Mouse (Mus musculus) limb, embryonic 15.5 days (tissue): ENCODE measurements at regions not wholly inside any gene's neighbourhood (a gene's known extent, or its start where the extent isn't known, plus 50 kb on each side); places are given as distances from the start of the nearest gene placed in this dataset.

Source experiments
- ATAC-seq: fragments of 200-750 bp; cut with Nextera tagmentation; 2 replicates; pipeline ENCODE4 v1.8.0; 2017; ENCODE audit warnings: low read depth, moderate TSS enrichment; ENCODE audit not compliant: insufficient number of reproducible peaks, low FRiP score, low TSS enrichment
- H3K27ac ChIP-seq: fragments of 300-500 bp; sonication (generic); 2 replicates; pipeline ENCODE4 v1.5.1; 2015; ENCODE audit warnings: moderate library complexity, mild to moderate bottlenecking, inconsistent platforms
- H3K27me3 ChIP-seq: fragments of 300-500 bp; sonication (generic); 2 replicates; pipeline ENCODE4 v1.6.1; 2015; ENCODE audit warnings: inconsistent platforms
- H3K36me3 ChIP-seq: fragments of 300-500 bp; sonication (generic); 2 replicates; pipeline ENCODE4 v1.6.1; 2015; ENCODE audit warnings: inconsistent platforms
- H3K4me1 ChIP-seq: fragments of 300-500 bp; sonication (generic); 2 replicates; pipeline ENCODE4 v1.6.1; 2015; ENCODE audit warnings: inconsistent platforms
- H3K4me2 ChIP-seq: fragments of 300-500 bp; sonication (generic); 2 replicates; pipeline ENCODE4 v1.6.1; 2015; ENCODE audit warnings: mild to moderate bottlenecking, inconsistent platforms
- H3K4me3 ChIP-seq: fragments of 300-500 bp; sonication (generic); 2 replicates; pipeline ENCODE4 v1.5.1; 2015; ENCODE audit warnings: mild to moderate bottlenecking, inconsistent platforms
- H3K9ac ChIP-seq: fragments of 300-500 bp; sonication (generic); 2 replicates; pipeline ENCODE4 v1.6.1; 2015; ENCODE audit warnings: inconsistent platforms
- H3K9me3 ChIP-seq: fragments of 300-500 bp; sonication (generic); 2 replicates; pipeline ENCODE4 v1.6.1; 2016; ENCODE audit warnings: inconsistent platforms
- WGBS: fragments of 180-500 bp; shearing (Covaris S2); methylation state at CpG from one replicate; pipeline ENCODE4 v1.1.7; 2015; 5-methylcytosine and 5-hydroxymethylcytosine counted together

DNA sequence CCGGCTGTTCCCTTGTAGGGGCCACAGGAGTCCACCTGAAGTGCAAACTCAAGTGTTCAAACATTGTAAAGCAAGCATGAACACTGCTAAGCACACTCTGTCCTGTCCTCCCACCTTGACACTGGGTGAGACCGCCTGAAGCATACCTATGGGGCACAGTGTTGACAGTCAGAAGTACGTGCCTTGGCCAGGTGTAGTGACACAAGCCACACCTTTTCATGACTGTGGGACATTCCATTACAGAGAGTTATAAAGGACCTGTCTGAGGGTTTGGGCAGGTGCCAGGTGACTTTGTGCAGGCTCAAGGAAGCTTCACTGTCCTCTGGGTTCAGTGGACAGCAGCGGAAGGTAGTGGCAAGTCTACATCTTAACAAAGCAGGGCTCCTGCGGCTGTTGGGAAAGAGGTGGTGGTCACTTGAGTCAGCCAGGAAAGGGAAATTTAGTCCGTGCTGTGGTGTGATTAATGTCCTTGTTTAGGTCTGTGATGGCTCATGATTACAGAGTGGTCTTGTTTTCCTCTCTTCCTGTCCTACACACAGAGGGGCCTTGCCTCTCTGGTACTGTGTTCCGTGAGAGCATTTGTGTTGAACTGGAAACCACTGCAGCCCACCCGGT, 112.5 kb downstream of the Nufip1 start:
- H3K36me3 ChIP-seq = no peaks in the 10 kb centered on the region
- H3K27ac ChIP-seq = no peak overlapping the region
- H3K4me2 ChIP-seq = no peak overlapping the region
- H3K4me1 ChIP-seq = no peaks in the 10 kb centered on the region
- no peak for ATAC-seq
- no peak overlapping the region for H3K9ac ChIP-seq
- 73% methylated on average over 8 of the region's 8 CpGs for WGBS
- no peak overlapping the region for H3K4me3 ChIP-seq
- no peaks in the 10 kb centered on the region for H3K27me3 ChIP-seq
- H3K9me3 ChIP-seq = no peaks in the 10 kb centered on the region

DNA sequence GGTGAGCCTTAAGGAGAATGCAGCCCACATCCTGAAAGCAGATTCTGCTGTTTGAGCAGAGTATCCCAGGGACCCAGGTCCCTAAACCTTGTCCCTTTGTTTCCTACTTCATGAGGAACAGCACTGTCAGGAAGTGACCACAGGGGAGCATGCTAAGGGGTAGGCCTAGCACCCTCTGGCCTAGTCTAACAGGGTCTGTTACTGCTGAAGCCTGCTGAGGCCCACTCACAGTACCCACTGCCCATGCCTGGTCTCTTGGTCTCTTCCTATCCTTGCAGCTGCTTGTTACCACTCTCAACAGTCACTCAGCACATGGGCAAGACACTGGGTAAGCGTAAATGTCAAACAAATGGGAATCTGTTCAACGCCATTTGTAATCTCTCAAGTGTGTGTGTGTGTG, 113.2 kb downstream of the Nufip1 start:
- H3K27ac ChIP-seq = no peak overlapping the region

DNA sequence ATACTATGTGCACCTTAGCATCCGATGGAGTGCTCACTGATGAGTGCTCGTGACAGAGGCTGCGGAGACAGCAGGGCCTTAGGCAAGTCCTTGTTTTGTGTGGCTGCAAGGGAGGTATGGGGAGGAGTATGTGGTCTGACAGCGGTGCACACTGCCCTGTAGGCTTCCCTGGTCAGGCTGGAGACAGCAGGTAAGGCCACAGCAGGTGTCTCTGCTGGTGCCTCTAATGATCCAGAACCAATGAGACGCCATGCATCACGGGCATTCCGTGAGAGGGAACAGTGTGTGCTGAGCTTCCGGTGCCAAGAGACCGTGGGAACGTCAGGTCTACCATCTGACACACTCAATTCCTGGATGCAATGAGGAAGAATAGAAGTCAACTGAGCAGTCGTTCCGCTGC, 114.8 kb downstream of the Nufip1 start:
- Histone ChIP-seq H3K9me3 (no peaks in the 10 kb centered on the region), H3K4me2 (no peak overlapping the region), H3K27me3 (no peaks in the 10 kb centered on the region), H3K27ac (no peak overlapping the region), H3K4me1 (no peaks in the 10 kb centered on the region), H3K9ac (no peak overlapping the region), H3K4me3 (no peak overlapping the region), H3K36me3 (no peaks in the 10 kb centered on the region)
- WGBS = 80% methylated on average over 12 of the region's 12 CpGs
- no peak for ATAC-seq

More for the DNA sequence above, 113.2 kb downstream of the Nufip1 start:
- Histone ChIP-seq H3K36me3 (no peaks in the 10 kb centered on the region), H3K9me3 (no peaks in the 10 kb centered on the region), H3K4me2 (no peak overlapping the region), H3K27me3 (no peaks in the 10 kb centered on the region), H3K4me3 (no peak overlapping the region), H3K4me1 (no peaks in the 10 kb centered on the region), H3K9ac (no peak overlapping the region)
- 89% methylated on average over 2 of the region's 2 CpGs for WGBS
- no peak for ATAC-seq

DNA sequence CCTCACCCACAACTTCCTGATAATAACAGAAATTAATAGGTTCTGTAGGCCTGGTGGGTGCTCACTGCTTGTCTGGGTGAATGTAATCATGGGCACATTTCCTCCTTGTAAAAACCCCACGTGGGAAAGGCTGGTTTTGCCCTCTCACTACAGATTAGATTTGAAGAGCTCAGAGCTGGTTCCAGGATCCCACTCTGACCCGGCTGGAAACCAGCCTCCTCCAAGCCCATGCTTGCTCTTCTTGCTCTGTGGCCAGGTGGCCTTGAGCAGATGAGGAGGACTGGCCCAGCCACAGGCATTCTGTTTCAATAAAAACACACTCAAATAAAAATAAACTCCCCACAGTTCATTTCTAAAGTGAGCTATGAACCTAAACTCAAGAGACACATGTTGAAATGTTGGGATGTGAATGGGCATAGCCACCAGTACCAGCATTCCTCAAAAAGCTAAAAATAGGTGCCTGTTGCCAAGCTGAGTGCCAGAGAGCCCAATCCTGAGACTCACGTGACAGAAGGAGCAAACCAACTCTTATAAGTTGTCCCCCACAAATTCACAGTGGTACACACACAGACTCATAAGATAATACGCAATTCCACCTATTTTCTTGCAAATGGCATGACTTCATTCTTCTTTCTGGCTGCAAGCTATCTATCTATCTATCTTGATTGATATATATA, 116.1 kb downstream of the Nufip1 start:
- no peak for ATAC-seq
- Histone ChIP-seq H3K9me3 (no peaks in the 10 kb centered on the region), H3K4me2 (no peak overlapping the region), H3K9ac (no peak overlapping the region), H3K4me3 (no peak overlapping the region), H3K36me3 (no peaks in the 10 kb centered on the region), H3K27me3 (no peaks in the 10 kb centered on the region), H3K4me1 (no peaks in the 10 kb centered on the region), H3K27ac (no peak overlapping the region)
- 61% methylated on average over 4 of the region's 4 CpGs for WGBS

DNA sequence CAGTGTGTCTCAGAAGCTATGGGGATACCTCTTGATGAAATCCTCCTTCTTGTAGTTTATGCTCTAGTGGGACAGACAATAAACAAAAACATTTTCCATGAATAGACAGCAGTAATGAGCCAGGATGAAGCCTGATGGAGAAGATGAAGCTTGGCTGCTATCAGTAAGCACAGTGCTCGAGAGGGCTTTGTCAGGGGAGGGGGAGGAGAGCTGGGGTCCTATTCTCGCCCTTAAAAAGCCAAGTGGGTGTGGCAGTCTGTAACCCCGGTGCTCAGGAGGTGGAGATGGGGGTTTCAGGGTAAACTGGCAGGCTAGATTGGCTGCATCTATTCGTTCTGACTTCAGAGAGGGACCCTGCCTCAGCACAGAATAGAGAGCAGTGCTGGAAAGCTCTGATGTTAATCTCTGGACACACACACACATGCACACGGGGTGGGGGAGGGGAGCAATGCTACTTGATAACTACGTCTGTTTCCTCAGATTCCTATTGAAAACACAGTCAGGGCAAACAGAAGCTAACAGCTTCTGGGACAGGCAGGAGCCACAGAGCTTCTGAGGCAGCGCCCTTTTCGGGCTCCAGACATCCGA, 118.4 kb downstream of the Nufip1 start:
- Histone ChIP-seq H3K27ac (no peak overlapping the region), H3K9me3 (no peaks in the 10 kb centered on the region), H3K4me2 (no peak overlapping the region), H3K4me1 (no peaks in the 10 kb centered on the region), H3K27me3 (no peaks in the 10 kb centered on the region), H3K36me3 (no peaks in the 10 kb centered on the region), H3K4me3 (no peak overlapping the region), H3K9ac (no peak overlapping the region)
- 55% methylated on average over 9 of the region's 9 CpGs for WGBS
- ATAC-seq = no peak

DNA sequence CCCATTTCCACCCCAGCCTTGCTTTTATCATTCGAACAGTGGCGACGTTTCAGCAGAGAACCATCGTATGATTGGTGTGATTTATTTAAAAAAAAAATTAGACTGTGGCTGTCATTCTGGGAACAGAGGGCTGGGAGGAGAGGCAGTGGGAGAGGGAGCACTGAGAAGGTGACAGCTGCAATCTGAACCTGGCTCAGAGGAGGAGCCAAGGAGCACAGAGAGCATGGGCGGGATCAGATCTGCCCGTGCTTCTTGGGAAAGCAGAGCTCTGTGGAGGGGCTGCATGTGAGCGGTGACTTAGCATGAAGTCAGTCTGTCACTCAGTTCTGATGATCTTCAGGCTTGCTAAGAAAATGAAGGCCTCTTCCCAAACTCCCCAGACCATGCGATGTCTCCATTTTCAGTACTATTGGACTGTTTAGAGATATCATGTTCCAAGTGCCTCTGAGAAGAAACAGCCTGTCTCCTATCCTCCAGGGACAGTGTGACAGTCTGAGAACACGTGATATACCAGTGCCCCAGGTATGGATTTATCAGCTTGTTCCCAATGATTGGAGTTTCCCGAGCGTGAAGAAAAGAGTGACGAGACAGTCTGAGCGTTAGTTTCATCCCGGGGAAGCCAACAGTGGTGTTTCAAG, 129.3 kb downstream of the Nufip1 start:
- ATAC-seq = no peak
- no peak overlapping the region for H3K27ac ChIP-seq
- no peaks in the 10 kb centered on the region for H3K4me1 ChIP-seq
- H3K9me3 ChIP-seq = no peaks in the 10 kb centered on the region
- no peak overlapping the region for H3K4me2 ChIP-seq
- WGBS = 78% methylated on average over 14 of the region's 14 CpGs
- no peak overlapping the region for H3K4me3 ChIP-seq
- no peaks in the 10 kb centered on the region for H3K27me3 ChIP-seq
- H3K36me3 ChIP-seq = no peaks in the 10 kb centered on the region
- H3K9ac ChIP-seq = no peak overlapping the region

DNA sequence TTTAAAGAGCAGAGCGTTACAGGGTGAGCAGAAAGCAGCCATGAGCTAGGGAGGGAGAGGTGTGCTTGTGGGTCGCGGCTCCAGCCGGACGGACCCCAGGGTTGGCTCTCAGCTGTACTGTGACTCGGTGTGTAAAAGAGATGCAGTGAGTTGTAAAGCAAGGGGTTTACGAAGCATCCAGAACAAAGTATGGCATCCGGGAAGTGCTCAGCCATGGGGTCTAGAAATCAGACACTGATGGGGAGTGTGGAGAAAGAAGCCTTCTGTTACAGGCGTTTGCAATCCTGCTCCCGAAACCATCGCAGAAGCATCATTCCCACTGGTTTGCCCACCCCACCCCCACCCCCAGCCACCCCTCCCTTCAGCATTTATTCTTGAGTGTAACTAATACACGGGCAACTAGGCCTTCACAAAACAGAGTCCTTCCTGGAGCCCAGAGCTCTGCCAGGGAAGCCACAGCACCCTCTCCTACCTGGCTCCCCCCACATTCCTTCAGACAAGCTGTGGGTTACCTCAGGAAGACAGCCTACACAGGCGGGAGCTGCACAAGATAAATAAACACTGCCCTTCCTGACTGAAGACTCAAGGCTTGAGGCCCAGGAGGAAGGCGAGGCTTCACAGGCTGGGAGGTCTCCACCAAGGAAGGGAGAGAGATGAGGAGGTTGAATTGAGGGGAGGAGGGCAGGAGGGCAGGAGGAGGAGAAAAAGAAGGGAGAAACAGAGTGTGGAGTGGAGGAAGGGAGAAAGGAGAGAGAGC, 133.1 kb downstream of the Nufip1 start:
- no peak for ATAC-seq
- H3K36me3 ChIP-seq = no peaks in the 10 kb centered on the region
- no peak overlapping the region for H3K4me2 ChIP-seq
- 70% methylated on average over 14 of the region's 14 CpGs for WGBS
- no peaks in the 10 kb centered on the region for H3K27me3 ChIP-seq
- no peak overlapping the region for H3K9ac ChIP-seq
- H3K4me1 ChIP-seq = peaks cover under 1% of the 10 kb centered on the region; the same call in 1 of the 2 replicates
- no peak overlapping the region for H3K4me3 ChIP-seq
- H3K27ac ChIP-seq = no peak overlapping the region
- no peaks in the 10 kb centered on the region for H3K9me3 ChIP-seq

DNA sequence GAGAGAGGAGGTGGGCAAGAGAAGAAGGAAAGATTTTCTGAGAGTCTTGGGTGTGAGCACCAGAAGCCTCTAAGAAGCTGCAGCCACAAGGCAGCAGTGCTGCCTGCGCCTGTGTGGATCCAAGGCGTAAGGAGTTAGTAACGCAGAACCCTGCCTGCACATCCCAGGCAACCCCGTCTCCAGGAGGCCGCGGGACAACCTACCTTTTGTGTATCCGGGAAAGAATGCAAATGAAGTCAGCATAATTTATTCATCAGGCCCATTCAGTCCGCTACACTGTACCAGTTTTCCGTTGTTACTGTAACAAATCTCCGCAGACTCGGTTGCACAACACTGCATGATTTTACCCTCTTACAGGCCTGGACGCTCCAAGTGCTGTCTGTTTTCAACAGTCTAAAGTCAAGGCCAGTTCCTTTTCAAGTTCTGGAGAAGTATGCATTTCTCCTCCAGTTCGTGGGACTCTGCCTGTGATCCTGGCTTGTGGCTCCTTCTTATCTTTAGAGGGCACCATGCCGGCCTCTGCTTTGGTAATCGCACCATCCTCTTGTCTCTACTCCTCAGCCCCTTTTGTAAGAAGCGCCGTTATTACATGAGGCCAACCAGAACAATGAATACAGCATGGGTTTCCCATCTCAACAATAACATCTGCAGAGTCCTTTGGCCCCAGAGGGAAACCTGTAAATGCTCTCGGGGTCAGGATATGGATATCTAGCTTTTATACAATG, 133.8 kb downstream of the Nufip1 start:
- Histone ChIP-seq H3K4me1 (peaks cover 5% of the 10 kb centered on the region; the same call in 1 of the 2 replicates), H3K4me3 (no peak overlapping the region), H3K9me3 (no peaks in the 10 kb centered on the region), H3K9ac (no peak overlapping the region), H3K4me2 (no peak overlapping the region), H3K27ac (no peak overlapping the region), H3K36me3 (no peaks in the 10 kb centered on the region), H3K27me3 (no peaks in the 10 kb centered on the region)
- WGBS = 52% methylated on average over 18 of the region's 18 CpGs
- ATAC-seq = no peak

DNA sequence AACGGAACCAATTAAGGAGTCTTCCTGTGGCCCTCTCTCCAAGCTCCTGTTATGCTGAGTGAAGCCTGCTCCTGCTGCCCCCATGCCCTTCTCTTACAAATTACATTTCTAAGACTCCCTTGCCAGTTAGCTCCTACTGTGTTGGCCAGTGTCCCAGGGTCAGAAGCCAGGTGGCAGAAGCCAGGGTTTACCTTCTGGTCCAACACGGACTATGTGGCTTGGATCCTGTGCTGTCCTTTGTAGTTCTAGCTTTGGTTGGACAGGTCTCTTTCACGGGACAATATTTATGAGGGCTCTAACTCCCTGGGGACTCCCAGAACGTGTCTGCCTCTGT, 134.3 kb downstream of the Nufip1 start:
- WGBS = 50% methylated on average over 4 of the region's 4 CpGs
- peaks cover 6% of the 10 kb centered on the region; the same call in 1 of the 2 replicates for H3K4me1 ChIP-seq
- no peak overlapping the region for H3K9ac ChIP-seq
- H3K27ac ChIP-seq = no peak overlapping the region
- no peaks in the 10 kb centered on the region for H3K9me3 ChIP-seq
- H3K36me3 ChIP-seq = no peaks in the 10 kb centered on the region
- ATAC-seq = no peak
- no peaks in the 10 kb centered on the region for H3K27me3 ChIP-seq
- no peak overlapping the region for H3K4me2 ChIP-seq
- H3K4me3 ChIP-seq = no peak overlapping the region

DNA sequence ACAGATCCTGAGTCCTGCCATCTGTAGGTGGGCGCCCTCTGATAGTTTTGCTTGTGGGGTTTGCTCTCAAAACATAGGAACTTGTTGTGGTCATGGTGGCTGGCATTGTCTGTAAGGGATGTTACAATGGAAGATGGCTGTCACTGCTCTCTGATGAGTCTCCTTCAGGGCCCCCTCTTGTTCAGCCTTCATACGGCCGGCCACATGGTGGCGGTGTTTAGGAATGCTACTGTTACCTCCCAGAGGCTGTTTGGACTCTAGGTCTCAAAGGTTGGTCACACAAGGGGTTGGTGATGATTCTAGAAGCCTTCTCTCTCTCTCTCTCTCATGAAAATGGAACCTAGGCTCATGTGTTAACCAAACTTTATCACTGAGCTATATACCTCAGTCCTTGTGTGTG, 137.0 kb downstream of the Nufip1 start:
- H3K4me1 ChIP-seq = peaks cover 6% of the 10 kb centered on the region; the same call in 1 of the 2 replicates
- H3K4me3 ChIP-seq = no peak overlapping the region
- H3K9me3 ChIP-seq = no peaks in the 10 kb centered on the region
- H3K27me3 ChIP-seq = no peaks in the 10 kb centered on the region
- WGBS = 82% methylated on average over 4 of the region's 4 CpGs
- no peak overlapping the region for H3K27ac ChIP-seq
- H3K9ac ChIP-seq = no peak overlapping the region
- H3K4me2 ChIP-seq = no peak overlapping the region
- H3K36me3 ChIP-seq = no peaks in the 10 kb centered on the region
- ATAC-seq = no peak

DNA sequence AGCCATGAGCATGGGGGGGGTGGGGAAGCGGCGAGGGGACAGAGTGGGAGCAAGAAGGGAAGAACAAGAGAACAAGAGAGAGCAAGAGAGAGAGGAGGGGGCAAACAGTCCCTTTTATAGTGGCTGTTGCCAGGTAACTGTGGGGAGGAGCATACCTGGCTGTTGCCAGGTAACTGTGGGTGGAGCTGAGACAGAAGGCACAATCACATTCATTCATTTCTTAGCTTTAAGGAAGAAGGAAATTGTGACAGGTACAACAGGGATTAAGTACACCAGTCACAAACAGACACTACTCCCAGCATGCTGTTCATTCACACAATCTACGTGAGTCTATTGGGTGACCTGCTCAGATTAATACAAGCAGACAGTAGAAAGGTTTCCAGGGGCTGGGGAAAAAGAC, 143.2 kb downstream of the Nufip1 start:
- H3K27me3 ChIP-seq = no peaks in the 10 kb centered on the region
- H3K4me3 ChIP-seq = no peak overlapping the region
- no peaks in the 10 kb centered on the region for H3K9me3 ChIP-seq
- H3K27ac ChIP-seq = no peak overlapping the region
- H3K4me2 ChIP-seq = no peak overlapping the region
- H3K9ac ChIP-seq = no peak overlapping the region
- 84% methylated on average over 3 of the region's 3 CpGs for WGBS
- peaks cover 16% of the 10 kb centered on the region for H3K4me1 ChIP-seq
- no peaks in the 10 kb centered on the region for H3K36me3 ChIP-seq
- ATAC-seq = no peak
